Mouse (Mus musculus) cerebellum, adult 18-20 months (tissue): Measurements from ENCODE around the gene Ldb2.

Source experiments
- DNase-seq, 2 experiments: peaks; one replicate each; pipeline ENCODE4 v3.0.0; 2021

Gene Ldb2

DNA sequence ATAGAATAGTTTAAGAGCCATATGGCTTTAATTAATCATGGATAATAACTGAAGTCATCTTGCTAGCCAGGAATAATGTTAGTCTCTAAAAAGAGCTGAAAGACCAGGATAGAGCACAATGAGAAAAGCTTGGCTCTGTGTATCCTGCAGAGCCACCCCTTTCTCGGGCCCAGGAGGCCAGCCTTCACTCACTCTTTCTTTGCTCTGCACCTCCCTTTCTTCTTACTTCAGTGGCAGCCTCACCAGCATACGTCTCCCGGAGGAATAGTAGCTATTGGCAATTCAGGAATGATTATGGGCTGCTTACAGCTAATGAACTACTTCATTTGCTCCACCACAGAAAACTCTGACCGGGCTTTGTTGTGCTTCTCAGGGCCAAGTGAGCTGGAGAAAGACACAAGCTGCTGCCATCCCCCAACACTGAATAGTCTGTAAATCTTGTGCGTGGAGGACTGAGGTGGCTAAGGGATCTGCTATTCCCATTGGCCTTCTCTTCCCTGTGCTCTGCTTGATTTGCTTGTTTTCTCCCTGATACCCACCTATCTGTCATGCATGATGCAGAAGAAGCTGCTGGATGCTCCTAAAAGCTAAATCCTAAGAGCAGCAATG, 86.2 kb downstream of the Ldb2 start:
- DNase-seq: no peak

DNA sequence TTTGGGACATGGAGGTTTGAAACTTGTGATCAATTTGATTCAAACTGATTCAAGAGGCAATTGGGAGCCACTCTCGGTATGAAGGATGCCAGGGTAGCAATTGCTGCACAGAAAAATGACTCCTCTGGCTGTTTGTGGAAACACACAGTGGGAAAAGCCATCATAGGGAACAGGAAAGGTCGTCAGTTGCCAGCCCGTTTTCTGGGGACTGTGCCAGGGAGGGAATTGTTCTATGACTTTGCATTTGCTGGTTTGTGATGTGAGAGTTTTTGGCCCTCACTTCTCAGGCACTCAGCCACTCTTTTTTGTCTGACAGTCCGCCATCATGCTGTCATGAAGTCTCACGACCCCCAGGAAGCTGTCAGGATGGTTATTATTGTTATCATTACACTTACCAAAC, 88.3 kb downstream of the Ldb2 start:
- no peak for DNase-seq

DNA sequence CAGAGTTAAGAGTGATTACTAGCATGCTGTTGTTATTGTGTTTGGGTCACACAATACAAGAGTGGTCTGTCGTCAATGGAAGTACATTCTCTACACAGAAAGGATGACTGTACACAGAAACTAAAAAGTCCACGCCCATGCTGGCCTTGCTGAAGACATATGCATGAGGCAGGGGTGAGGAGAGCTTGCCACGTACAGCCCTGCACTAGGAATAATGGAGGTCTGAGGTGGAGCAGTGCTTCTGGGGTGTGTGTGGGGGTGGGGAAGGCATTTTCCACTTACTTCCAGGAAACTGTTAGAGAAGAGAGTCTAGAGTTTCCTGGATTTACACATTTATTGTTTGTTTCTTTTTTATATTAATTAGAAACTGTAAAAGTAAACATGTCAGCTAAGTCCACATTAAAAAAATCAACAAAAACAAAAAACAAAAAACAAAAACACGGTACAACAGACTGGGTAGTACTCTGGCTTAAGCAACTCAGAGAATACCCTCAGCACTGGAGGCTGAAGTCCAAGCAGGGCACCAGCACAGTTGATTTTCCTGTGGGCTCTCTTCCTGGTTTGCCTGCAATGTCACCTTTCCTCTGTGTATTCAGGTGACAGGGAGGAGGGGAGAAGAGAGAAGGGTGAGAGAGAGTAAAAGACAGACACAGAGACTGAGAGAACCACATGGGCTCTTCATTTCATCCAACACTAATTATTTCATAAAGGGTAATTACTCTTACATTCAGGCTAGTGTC, 89.2 kb downstream of the Ldb2 start:
- no peak for DNase-seq

DNA sequence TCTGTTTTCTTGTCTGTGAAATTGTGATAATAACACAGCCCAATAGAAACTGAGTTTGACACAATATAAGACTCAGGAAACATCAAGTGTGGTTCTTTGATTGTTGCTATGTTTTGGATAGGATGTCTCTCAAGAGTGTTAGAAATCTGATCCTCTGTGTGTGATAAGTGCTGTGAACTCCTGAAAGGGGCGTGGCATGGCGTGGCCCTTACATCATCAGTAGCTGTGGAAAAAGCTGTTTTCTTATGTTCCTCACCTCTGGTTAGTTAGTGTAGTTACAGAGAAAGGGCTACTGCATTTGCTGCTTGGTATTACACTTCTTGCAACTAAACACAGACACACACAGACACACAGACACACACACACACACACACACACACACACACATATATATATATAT, 90.2 kb downstream of the Ldb2 start:
- no peak for DNase-seq

DNA sequence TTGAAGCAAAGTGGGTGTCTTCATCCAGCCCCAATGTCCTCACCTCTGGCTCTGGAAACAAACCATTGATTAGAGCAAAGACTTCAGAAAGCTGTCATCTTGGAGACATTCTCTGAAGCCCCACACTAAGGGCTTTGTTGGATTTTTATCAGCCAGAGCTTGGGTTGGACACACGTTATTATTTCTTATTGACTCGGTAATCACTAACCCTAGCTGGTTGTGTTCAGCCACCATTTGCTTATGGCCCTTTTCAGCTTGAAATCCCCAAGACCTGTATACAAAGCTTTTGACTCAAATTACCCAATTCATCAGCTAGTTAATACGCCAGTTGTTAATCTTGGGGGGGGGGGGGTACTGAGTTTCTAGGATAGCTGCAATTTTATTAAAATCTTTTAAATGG, 91.5 kb downstream of the Ldb2 start:
- no peak for DNase-seq

DNA sequence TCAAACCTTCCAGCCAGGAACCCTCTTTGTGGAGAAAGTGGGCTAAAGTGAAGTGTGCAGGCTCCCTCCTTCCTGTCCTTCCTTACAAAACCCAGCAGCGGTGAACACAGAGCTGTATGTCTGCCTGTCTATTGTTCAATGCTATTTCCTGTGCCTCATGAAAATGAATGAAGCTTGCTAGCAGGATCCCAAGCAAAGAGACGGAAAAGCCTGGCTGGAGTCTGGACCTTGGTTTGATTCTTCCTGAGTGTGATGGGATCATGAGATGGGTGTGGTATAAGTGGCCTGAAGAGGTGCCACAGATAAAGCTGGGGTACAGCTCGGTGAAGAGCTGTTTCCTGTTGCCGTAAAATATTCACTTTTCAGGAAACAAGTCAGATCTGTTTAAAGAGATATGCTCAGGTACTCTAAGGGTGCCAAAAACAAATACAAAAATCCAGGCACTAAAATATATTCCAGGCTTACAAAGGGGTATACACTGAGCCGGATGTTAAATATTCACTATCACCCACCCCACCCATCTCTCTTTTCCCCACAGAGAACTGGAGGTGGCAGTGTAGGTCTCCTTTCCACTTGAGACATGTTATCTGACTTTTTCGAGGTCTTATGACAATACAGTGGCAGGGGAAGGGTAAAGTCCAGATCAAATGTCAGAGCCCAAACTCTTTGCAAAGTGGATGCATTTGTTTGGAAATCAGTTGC, 92.3 kb downstream of the Ldb2 start:
- DNase-seq: no peak

DNA sequence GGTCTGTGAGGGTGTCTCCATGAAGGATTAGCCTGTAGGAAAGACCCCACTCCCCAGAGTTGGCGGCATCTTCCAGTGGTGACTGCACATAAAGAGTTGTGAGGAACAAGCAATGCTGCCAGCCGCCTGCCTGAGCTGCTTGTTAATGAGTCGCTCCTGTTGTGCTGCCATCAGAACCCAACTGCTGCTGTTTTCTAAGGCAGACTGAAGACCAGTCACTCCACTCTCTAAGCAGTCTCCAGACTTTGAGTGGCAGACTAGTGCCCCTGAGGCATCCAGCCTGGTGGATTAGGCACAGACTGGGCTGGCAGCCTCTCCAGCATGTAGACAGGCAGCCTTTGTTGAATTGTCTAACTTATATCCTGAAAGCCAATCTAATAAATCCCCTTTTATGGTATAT, 101.5 kb downstream of the Ldb2 start:
- no peak for DNase-seq

DNA sequence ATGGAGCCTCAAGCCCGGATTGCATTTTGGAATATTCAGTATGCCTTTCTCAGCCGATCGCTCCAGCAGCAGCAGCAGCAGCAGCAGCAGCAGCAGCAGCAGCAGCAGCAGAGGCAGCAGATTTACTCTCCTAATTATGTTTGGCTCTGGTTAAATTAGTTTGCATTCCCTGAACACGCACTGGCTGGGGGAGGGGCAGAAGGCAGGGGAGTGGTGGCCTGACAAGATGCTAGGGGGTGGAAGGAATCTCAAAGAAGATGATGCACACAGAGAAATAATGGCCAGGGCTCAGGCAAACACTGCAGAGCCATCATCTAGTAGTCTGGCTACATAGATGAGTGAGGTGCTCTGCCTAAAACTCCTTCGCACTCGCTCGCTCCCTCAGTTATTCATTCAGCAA, 102.9 kb downstream of the Ldb2 start:
- DNase-seq: no peak

DNA sequence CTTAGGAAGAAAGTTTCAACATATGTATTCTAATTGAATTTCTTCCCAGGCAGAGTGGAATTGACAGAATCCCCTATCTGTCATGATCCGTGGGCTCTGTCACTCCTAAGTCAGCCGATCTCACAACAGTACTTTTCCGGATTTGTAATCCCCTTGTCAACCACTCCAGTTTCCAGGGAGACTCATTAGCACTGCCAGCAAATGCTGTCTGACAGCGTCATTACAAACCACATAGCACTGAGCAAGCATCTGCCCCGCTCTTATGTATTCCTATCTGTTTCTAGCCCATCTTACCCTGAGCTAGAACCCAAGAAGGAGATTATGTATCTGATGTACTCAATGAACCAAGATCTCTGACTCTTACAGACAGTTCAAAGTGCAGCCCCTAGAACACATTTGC, 105.8 kb downstream of the Ldb2 start:
- no peak for DNase-seq

DNA sequence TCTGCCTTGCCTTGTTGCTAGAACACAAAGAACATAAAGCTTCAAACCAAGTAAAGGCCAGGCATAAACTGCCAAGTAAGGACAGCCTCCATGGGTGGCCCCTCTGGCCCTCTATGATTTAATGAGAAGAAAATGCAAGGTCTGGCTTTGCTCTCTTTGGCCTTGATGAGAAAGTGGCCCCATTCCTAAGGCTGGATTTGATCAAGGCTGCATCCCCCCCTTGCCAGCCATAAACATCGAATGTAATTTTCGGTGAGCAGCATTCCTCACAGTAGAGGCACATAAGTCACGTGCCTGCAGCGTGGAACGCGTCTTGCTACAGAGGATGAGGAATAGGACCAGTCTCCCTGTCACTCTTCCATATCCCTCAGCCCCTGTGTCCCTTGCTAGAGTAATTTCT, 113.1 kb downstream of the Ldb2 start:
- DNase-seq: no peak

DNA sequence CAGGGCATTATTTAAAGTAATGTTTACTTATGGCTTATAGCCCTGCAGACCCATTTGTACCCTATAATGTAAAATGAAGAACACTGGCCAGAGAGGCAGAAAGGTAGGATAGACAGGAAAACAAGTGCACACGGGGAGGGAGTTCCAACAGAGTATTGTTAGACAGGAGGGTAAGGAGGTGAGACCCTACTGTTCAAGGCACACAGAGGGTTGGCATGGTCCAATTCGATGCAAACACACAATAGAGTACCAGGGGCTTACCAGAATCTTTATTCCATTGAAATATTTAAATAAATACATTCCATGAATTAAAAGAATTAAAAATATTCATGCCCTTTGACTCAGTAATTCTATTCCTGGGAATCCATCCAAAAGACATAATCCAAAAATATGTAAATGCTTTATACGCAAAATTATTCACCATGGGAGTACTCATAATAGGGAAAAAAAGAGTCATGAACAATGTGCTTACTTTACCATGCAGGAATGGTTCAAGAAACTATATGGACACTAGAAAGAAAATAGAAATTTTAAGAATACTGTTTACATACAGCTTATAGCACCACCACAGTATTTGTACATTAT, 118.3 kb downstream of the Ldb2 start:
- no peak for DNase-seq

DNA sequence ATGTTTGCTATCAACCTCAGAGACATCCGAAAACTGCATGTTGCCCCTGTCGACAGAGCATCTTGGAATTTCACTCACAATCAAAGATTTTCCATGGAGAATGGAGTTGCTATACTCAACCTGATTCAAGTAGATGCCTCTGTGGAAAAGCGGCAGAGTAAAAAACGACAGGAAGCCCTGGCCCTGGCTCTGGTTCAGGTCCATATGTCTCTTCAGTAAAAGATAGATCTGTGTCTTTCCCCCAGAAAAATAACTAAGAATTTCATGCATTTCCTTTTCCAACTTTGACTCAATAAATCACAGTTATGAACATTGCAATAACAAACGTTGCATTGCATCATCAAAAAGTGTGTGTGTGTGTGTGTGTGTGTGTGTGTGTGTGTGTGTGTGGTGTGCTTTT, 121.7 kb downstream of the Ldb2 start:
- DNase-seq: no peak

DNA sequence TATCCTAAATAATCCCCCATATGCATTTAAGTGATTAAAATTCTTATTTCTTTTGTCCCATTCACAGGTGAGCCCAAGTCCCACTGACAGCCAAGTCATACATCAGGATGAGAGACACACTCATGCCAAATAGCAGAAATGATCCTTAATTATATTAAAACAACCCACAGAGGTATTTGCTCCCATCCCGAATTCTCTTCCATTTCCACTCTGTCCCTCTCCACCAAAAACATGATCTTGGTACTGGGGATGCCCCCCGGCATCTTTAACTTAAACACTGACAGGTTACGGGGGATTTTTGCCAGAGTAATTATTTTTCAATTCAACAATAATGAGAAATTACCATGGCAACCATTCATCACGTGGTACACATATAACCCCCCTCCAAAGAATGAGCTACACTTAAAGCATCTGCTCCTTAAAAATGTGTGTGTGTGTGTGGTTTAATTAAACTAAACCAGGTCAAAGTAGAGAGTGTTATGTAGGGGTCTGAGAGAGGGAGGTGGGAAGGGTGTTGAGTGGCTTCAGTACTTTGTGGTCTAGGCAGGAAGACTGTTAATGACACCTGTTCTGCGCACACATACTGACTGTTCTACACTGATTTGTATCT, 123.2 kb downstream of the Ldb2 start:
- no peak for DNase-seq

DNA sequence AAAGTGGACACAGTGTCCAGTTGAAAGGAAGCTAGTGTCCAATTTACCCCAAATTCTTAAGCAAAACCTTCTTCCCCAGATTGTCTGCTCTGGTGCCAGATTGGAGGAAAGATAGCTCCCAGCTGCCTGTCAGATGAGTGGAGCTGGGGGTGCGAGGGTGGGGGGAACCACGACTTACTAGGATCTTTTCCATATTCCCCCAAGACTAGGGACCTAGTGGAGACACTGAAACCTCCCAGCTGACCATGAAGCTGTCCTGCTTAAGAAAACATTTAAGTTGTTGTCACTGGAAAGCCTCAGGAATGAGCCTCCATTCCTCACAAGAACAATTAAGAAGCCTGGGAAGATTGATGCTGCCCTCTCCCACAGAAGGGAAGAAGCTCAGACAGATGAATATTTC, 129.1 kb downstream of the Ldb2 start:
- no peak for DNase-seq

DNA sequence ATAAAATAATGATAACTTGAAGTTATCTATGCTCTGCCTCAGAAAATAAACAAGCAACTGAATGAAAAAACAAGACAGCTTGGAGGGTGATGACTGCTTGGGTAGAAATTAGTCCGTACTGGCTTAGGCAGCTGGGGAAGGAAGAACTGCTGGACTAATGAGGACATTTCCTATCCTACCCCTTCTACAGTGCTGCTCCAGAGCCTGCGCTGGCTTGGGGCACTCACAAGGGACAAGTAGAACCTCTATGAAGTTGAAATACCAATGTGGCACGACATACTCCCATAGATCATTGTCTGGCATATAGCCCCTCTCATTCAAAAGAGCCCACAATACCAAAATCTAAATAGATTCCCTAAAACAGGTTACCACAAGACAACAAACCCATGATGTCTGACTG, 131.6 kb downstream of the Ldb2 start:
- no peak for DNase-seq

DNA sequence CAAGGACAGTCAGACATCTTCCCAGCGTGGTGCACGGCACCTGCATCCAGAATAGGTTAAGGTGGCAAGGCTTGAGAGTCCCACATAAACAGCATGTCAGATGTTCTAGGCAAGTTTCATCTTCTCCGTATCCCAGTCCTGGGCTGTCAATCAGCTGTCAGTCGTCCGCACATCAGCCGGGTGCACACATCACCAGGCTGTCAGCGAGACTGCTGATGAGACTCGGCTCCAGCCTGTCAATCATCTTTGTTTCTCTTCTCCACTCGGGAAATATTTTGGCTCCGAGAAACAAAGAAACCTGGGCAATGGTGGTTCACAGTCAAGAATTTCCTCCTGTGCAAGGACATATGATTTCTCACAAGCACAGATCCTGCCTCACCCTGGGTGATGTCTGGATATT, 132.1 kb downstream of the Ldb2 start:
- no peak for DNase-seq

DNA sequence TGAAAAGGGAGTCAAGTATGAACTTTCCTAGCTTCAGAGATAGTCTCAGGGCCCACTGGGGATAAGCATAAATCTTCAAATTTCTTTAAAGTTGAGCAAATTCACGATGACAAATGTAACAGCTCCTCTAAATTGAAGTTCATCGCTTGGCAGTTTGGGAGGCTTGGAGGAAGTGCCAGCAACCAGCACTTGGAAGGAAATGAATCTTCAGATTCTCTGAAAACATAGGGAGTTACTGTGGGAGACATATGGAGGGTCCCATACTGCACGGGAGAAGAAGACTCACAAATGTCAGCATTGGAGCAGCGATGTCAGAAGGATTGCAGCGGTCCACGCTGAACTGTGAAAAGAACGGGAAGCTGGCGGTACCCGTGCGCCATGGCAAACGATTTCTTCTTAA, 139.8 kb downstream of the Ldb2 start:
- no peak for DNase-seq

DNA sequence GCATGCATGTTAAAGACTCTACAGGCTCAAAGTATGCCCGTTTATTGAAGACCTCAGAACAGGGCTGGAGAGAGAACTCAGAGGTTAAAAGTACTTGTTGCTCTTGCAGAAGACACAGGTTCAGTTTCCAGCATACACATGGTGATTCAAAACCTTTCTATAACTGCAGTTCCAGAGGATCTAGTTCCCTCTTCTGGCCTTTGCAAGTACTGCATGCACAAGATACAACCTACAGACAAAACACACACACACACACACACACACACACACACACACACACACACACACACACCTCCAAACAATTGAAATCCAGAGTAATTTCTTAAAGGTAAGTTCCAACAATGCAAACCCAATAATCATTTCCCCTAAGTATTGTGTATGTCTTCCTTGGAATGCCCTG, 142.8 kb downstream of the Ldb2 start:
- no peak for DNase-seq

DNA sequence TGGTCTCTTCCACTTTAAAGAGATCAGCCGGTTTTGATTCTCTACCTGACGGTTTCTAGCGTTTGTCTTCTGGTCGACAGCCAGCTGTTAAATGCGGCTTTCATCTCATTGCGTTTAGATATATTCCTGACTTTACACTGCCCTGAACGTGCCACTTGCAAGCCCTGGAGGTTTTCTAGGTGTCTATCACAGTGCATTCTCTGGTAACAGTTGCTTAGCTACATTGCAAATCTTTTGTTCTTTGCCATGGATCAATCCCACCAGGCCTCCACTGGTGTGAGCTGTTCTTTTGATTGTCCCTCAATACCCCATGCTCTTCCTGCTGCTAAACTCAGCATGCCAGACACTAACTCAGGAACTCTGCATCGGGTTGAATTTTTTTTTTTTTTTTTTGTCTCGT, 145.1 kb downstream of the Ldb2 start:
- no peak for DNase-seq

DNA sequence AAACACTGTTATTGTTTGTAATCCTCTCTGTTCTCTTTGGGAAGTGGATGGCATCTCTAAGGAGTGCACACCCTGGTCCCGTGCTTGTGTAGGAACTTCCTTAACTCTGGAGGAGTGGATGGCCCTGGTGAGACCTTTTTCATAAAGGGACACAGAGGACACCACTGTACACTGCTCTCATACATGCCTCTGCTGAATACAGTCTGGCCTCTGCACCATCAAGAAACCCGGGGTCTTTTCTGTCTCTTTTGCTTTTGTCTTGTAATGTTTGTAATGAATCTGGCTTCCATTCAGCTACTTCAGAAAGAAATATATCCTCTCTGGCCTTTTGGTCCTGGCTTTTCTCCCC, 152.7 kb downstream of the Ldb2 start:
- DNase-seq: no peak

DNA sequence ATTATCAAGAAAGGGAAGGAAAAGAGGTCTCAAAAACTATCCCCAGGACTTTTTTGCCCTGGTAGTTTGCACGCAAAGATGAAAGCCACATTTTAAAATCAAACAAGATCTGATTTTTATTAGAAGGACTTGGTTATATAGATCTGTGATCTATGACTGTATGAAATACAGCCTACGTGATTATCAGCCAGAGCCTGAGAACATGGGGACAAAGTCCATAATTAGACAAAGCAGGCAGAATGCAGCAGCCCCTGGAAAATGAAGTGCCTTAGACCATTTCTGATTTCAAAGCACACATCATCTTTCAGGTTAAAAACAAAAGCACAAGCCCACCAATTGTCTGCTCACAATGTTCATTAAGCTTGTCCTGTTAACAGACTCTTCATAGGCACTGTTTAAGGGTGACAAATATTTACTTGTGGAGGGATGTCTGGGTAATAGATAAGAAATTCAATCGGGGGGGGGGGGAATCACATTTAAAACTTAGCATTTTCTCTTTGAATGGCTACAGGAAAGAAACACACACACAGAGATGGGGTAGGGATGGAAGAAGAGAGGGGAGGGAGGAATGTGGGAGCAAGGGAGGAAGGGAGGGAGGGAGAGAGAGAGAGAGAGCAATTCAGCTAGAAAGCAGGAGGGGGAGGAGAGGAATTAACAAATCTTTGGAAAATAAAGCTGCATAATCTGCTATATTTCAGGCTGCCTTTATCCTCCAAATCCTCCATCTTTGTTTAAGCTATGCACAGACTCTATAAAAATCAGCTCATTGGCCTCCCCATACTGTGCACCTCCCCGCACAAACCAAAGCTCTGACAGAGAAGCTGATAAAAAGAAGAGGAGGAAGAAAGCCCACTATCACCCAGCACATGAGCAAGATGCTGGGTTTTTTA, 153.3 kb downstream of the Ldb2 start:
- DNase-seq: no peak

DNA sequence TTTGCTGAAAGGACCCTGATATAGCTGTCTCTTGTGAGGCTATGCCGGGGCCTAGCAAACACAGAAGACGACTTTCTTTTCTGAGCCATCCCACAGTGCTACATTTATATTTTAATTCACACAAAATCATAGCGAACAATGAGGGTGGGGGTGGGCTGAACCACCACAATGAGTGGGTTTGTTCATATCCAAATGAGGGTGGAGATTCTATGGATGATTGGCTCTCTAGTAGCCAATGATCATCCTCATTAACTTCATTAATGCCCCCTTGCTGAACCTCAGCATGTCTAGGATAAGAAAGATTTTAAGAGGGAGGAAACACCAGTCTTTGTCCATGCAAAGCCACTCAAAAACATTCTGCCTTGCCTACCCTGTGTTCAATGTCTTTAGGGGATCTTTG, 156.4 kb downstream of the Ldb2 start:
- no peak for DNase-seq

DNA sequence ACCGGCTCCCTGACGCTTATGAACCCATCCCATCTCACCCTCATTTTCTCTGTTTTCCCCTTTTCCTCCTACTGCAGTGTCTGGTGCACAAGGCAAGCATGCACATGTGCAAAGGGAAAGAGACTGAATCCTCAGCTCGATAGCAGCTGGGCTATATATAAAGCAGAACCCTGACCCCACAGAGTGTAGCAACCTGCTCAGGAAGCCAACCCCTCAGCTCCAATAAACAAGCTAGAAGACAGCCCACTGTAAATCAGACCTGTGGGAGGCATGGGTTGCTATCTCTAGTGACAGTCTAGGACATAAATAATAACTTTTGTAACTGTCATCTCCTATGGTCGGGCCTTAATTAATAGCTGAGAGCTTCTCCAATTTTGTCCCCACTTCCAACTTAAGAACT, 158.4 kb downstream of the Ldb2 start:
- DNase-seq: no peak
